Mouse (Mus musculus) lung, postnatal 4 days (tissue): Measurements from ENCODE around the gene 1700020D05Rik.
A peak's percentile ranks its signal among the peaks of the same experiment; 100 is the strongest.

ENCODE experiments used
- DNase-seq, 2 experiments: peaks; one replicate each; pipeline ENCODE4 v3.0.0; 2021

Gene 1700020D05Rik

GRCm38 (mm10) chr19:5474281-5475068 lies 29.1 kb downstream of the 1700020D05Rik start:
- DNase-seq: peak; percentile 61 to 83

GRCm38 (mm10) chr19:5473720-5474119 lies 29.9 kb downstream of the 1700020D05Rik start, which contains the start of gene Efemp2:
Gene Efemp2 (plus strand): TSS chr19:5473954.
- peak; percentile 90 to 95 for DNase-seq

DNA sequence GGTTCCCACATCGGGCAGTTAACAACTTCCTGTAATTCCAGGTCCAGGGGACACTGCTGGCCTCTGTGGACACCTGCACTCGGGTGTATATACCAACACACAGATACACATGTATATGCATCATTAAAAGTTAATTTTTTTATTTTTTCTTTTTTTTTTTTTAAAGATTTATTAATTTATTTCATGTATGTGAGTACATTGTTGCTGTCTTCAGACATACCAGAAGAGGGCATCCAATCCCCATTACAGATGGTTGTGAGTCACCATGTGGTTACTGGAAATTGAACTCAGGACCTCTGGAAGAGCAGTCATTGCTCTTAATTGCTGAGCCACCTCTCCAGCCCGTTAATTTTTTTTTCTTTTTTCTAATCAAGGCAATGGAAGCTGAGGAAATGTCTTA lies 30.7 kb downstream of the 1700020D05Rik start:
- no peak for DNase-seq

GRCm38 (mm10) chr19:5471846-5472245 lies 31.7 kb downstream of the 1700020D05Rik start:
- no peak for DNase-seq

- DNase-seq: no peak
Observed at GRCm38 (mm10) chr19:5468374-5468773, 35.2 kb downstream of the 1700020D05Rik start, which contains the start of gene Ctsw. Gene Ctsw (minus strand): TSS chr19:5468507.

- DNase-seq: no peak
Observed at GRCm38 (mm10) chr19:5466916-5467500, 36.6 kb downstream of the 1700020D05Rik start.

GRCm38 (mm10) chr19:5465037-5465436 lies 38.5 kb downstream of the 1700020D05Rik start:
- DNase-seq: no peak

GRCm38 (mm10) chr19:5463791-5464562 lies 39.6 kb downstream of the 1700020D05Rik start:
- peak; percentile 76 to 82 for DNase-seq

GRCm38 (mm10) chr19:5463212-5463611 lies 40.4 kb downstream of the 1700020D05Rik start:
- no peak for DNase-seq

- no peak for DNase-seq
Observed at GRCm38 (mm10) chr19:5461411-5461810, 42.2 kb downstream of the 1700020D05Rik start.

DNA sequence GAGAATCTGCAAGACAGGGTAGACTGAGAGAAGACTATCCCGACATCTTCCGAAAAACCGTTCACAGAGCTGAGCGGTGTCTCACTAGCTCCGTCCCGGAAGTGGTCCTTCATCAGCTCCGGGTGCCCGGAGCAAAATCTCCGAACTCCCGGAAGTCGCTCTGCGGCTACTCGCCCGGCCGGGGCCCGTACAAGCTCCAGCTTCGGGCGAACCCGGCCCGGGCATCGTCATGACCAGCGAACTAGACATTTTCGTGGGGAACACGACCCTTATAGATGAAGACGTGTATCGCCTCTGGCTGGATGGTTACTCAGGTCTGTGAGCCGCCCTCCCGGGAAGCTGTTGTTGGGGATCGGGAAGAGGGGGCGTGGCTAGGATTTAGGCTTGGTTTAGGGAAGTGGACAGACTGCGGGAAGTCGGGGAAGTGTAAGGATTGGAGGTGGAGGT lies 43.1 kb downstream of the 1700020D05Rik start, which contains the start of gene Fibp:
TSS of gene Fibp (plus strand) at position 151 of the 447 bp plus-strand sequence.
- DNase-seq: peak; percentile 92 to 94

DNA sequence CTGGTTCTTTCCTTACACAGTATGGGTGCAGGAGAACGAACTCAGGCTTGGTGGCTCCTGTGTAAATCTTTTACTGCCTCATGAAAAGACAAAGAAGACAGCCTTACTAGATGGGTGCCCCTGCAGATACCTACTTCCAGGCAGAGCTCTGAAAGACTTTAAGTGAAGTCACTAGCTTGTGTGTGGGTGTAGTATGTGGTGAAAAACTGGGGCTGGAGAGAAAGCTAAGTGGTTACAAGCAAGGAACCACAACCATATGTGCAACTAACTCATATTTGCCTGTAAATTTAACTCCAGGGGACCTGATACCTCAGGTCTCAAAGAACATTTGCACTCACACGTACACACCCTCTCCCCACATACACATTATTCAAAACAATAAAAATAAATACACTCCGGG lies 43.7 kb downstream of the 1700020D05Rik start:
- DNase-seq: no peak

- DNase-seq: no peak
Observed at GRCm38 (mm10) chr19:5459019-5459418, 44.6 kb downstream of the 1700020D05Rik start.

DNA sequence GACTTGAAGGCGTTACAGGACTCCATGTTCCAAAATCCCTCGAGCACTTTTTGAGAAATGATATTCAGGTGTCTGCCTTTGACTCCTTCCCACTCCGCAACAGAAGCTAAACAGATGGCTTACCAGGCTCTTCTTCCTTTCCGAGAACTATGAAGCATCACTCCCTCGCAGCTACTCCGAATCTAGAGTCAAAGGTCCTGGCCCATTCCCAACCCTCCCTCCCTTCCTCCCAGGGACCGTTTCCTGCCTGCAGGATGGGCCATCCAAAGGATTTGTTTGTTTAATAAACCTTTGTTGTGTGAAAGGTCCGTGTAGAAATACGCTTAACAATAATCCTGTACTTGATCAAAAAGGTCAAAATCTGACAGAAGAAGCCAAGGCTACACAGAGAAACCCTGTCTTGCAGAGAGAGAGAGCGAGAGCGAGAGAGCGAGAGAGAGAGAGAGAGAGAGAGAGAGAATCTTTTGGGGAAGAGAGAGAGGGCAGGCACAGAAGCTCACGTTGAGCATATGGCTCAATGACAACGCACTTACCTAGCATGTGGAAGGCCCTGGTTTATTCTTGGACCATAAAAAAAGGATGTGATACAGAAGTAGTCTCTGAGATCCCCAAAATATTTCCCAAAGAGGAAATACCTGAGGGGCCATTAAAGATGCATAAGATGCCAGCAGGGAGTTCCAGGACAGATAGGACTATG lies 45.7 kb downstream of the 1700020D05Rik start, which contains the start of gene Ccdc85b:
TSS of gene Ccdc85b (minus strand) at position 149 of the 697 bp plus-strand sequence.
- no peak for DNase-seq

GRCm38 (mm10) chr19:5456922-5457745 lies 46.5 kb downstream of the 1700020D05Rik start:
- DNase-seq: peak; percentile 95 to 96

DNA sequence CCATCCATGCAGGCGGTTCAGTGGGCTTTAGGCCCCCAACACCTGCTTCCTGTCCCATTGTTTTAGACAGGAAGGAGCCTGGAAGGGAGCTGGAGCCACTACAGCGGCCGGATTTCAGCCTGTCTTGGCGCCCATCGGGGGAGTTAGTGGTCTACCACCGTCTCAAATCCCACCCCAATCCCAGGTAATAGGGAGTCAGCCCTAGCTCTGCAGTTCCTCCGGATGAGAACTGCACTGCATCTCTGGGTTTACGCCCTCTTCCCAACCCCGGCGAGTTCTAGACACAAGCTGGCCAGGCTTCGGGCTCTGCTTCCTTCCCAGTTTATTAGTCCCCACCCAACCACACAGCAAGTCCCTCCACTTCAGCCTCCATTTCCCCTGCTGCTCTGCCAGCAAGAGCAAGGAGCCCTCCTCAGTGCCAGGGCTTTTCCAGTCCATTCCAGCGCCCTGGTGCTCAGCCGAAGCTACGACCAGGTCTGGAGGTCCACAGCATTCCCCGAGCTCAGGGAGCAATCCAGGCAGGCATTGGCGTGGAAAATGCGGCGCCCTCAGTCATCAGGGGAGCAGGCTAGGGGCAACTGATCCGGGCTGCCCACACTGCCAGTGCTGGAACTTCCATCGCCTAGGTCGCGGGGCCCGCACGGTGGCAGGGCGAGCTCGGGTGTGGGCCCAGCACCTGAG lies 47.2 kb downstream of the 1700020D05Rik start:
- peak; percentile 53 to 71 for DNase-seq

DNA sequence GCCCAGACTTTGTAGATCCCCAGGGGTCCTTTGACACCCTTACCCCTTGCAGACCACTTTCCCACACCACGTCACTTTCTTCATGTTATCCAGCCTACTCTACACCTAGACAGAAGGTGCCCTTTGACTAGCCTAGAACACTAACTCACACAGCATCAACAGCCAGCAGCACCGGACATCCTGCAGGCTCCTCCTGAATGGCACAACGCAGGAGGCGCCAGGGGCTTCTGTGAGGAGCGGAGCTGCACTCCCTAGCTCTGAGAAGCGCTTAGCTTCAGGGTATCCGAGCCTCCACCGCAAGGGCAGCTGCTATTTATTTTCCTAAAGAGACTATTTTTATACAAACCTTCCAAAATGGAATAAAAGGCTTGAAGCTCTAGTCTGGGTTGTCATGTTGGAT lies 48.0 kb downstream of the 1700020D05Rik start:
- peak in 1 of 2 experiments; percentile 37 for DNase-seq

- DNase-seq: no peak
Observed at GRCm38 (mm10) chr19:5455037-5455436, 48.5 kb downstream of the 1700020D05Rik start.
